Mouse (Mus musculus) lung, embryonic 16.5 days (tissue): ENCODE measurements at regions not wholly inside any gene's neighbourhood (a gene's known extent, or its start where the extent isn't known, plus 50 kb on each side); places are given as distances from the start of the nearest gene placed in this dataset.
"Not testable (repeated sequence)": the region's sequence is repeated elsewhere in the genome, so short reads cannot be mapped to it uniquely, and the experiment has no call there.

ENCODE experiments used
- ATAC-seq: fragments of 200-750 bp; cut with Nextera tagmentation; 2 replicates; pipeline ENCODE4 v1.8.0; 2017; ENCODE audit warnings: low read depth, mild to moderate bottlenecking, moderate library complexity
- H3K27ac ChIP-seq: fragments of 300-500 bp; sonication (generic); 2 replicates; pipeline ENCODE4 v1.5.1; 2014; ENCODE audit warnings: mild to moderate bottlenecking, control low read depth, low read length
- H3K27me3 ChIP-seq: fragments of 300-500 bp; sonication (generic); 2 replicates; pipeline ENCODE4 v1.6.1; 2014; ENCODE audit warnings: low read depth, low read length, mixed read lengths; ENCODE audit not compliant: control insufficient read depth, insufficient read depth
- H3K36me3 ChIP-seq: fragments of 300-500 bp; sonication (generic); 2 replicates; pipeline ENCODE4 v1.6.1; 2014; ENCODE audit warnings: low read length; ENCODE audit not compliant: control insufficient read depth, insufficient read depth
- H3K4me1 ChIP-seq: fragments of 300-500 bp; sonication (generic); replicated peaks from 2 replicates; pipeline ENCODE4 v1.6.1; 2014; ENCODE audit warnings: low read length, mixed read lengths; ENCODE audit not compliant: control insufficient read depth, insufficient read depth
- H3K4me2 ChIP-seq: fragments of 300-500 bp; sonication (generic); 2 replicates; pipeline ENCODE4 v1.6.1; 2014; ENCODE audit warnings: low read depth, low read length, control low read depth
- H3K4me3 ChIP-seq: fragments of 300-500 bp; sonication (generic); 2 replicates; pipeline ENCODE4 v1.5.1; 2014; ENCODE audit warnings: mild to moderate bottlenecking, low read length, control low read depth
- H3K9ac ChIP-seq: fragments of 300-500 bp; sonication (generic); 2 replicates; pipeline ENCODE4 v1.6.1; 2014; ENCODE audit warnings: low read length, control low read depth
- H3K9me3 ChIP-seq: fragments of 300-500 bp; sonication (generic); 2 replicates; pipeline ENCODE4 v1.6.1; 2016; ENCODE audit warnings: low read length; ENCODE audit not compliant: control insufficient read depth
- WGBS: fragments of 180-500 bp; shearing (Covaris S2); extraction: QIAGEN DNeasy Blood & Tissue Kit; methylation state at CpG from one replicate; pipeline ENCODE4 v1.1.7; 2014; 5-methylcytosine and 5-hydroxymethylcytosine counted together

DNA sequence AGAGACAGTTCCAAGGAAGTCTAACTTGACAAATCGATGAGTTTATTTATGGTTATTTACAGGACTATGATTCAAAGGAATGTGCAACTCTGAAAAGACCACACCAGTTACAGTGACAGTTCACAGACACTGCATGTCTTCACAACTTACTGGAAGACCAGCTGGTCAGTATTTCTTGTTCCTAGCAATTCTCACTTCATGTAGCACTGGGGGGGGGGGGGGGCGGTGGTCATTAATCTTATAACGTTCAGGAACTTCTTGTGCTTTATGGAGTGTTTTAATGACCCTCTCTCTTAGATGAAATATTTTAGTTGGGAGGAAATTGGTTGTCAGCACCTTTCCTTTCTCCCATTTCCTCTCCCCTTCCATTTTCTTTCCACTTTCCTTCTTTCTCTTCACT, 1752.1 kb upstream of the Cntnap5a start:
- Histone ChIP-seq H3K36me3 (no peaks in the 10 kb centered on the region), H3K9me3 (no peaks in the 10 kb centered on the region), H3K4me1 (no peaks in the 10 kb centered on the region), H3K27me3 (no peaks in the 10 kb centered on the region), H3K4me3 (no peak overlapping the region), H3K9ac (no peak overlapping the region), H3K4me2 (no peak overlapping the region), H3K27ac (no peak overlapping the region)
- ATAC-seq = no peak
- 32% methylated on average over 3 of the region's 3 CpGs for WGBS

DNA sequence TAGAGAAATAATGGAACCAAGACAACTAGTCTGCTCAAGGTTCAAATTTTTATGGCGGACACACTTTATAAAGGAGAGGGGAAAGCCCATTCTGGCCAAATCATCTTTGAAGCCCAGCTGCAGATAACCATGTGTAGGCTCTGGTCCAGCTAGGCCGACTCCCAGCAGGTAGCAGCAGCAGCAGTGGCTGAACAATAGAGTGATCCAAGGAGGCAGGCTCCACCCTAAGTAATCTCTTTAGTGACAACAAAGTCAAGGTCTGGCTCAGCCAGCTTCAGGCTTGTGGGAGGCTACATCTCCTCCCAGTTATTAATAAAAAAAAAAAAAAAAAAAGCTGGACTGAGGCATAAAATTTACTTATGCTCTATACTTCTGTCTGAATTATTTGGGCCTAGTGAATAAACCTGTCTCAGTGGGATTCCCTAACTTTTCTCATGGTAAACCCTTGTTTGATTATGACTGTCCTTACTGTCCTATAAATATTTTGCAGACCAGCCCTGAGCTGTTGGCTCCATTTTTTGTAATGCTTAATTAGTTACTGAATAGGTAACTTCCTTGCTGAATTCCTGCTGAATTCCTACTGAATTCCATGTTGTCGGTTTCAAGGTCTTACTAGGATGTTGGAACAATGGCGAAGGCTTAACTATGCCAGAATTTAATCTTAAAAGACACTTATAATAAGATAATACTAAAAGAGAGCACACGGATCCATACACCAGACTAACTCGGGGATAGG, 1726.4 kb upstream of the Cntnap5a start:
- Histone ChIP-seq H3K4me2 (no peak overlapping the region), H3K4me1 (no peaks in the 10 kb centered on the region), H3K4me3 (no peak overlapping the region), H3K9ac (no peak overlapping the region), H3K27ac (no peak overlapping the region), H3K9me3 (no peaks in the 10 kb centered on the region), H3K36me3 (no peaks in the 10 kb centered on the region), H3K27me3 (no peaks in the 10 kb centered on the region)
- WGBS = 81% methylated on average over 6 of the region's 6 CpGs
- ATAC-seq = no peak

DNA sequence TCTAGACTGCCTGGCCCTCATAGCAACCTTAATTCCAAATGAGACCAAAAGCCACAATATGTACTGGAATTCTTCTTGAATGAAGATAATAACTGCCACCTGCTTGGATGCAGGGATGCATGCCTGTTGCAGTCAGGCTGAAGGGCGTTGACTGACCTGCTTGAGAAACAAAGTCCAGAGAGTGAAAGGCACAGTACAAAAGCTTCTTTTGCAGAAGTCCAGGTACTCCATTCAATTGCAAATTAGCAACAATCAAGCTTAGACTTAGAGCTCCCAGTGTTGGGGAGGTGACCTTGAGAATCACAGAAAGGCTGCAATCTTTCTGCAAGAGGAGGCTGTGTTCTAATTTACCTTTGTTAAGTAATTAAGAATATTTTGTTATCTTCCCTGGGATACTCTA, 1725.3 kb upstream of the Cntnap5a start:
- H3K9ac ChIP-seq, H3K9me3 ChIP-seq, H3K36me3 ChIP-seq, H3K4me2 ChIP-seq, ATAC-seq, H3K4me1 ChIP-seq, H3K27ac ChIP-seq, H3K27me3 ChIP-seq, H3K4me3 ChIP-seq: not testable (repeated sequence)
- WGBS = 90% methylated on average over 1 of the region's 1 CpGs

DNA sequence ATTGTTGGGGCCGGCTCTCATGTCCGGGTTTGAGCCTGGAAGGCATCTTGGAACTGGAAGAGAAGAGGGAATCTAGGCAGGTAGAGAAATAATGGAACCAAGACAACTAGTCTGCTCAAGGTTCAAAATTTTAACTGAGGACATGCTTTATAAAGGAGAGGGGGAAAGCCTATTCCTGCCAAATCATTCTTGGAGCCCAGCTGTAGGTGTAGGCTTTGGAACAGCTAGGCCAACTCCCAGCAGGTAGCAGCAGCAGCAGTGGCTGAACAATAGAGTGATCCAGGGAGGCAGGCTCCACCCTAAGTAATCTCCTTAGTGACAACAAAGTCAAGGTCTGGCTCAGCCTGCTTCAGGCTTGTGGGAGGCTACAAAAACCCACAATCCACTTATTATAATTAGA, 1720.6 kb upstream of the Cntnap5a start:
- H3K36me3 ChIP-seq, H3K9me3 ChIP-seq, H3K27ac ChIP-seq, H3K9ac ChIP-seq, ATAC-seq, H3K4me1 ChIP-seq, H3K4me2 ChIP-seq, H3K4me3 ChIP-seq, H3K27me3 ChIP-seq: not testable (repeated sequence)
- 45% methylated on average over 2 of the region's 2 CpGs for WGBS

DNA sequence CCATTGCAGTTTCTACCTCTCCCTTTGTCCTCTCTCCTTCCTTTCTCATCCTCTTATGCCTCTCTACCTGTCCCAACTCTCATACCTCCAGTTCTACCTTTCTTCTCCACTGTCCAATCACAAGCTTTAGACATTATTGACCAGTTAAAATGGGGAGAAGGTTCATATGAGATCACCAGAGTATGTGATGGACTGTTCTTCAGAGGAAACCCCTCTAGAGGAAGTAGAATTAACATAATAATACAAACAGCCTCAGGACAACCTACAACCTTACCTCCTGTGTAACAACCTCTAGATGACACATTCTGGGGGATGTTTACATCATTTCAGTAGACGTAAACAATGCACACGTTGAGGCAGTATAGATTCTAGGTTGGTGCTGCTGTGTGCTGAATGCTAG, 1720.1 kb upstream of the Cntnap5a start:
- Histone ChIP-seq H3K4me3 (no peak overlapping the region), H3K9ac (no peak overlapping the region), H3K36me3 (no peaks in the 10 kb centered on the region), H3K9me3 (no peaks in the 10 kb centered on the region), H3K27me3 (no peaks in the 10 kb centered on the region), H3K4me1 (no peaks in the 10 kb centered on the region), H3K27ac (no peak overlapping the region), H3K4me2 (no peak overlapping the region)
- 57% methylated on average over 2 of the region's 2 CpGs for WGBS
- no peak for ATAC-seq

DNA sequence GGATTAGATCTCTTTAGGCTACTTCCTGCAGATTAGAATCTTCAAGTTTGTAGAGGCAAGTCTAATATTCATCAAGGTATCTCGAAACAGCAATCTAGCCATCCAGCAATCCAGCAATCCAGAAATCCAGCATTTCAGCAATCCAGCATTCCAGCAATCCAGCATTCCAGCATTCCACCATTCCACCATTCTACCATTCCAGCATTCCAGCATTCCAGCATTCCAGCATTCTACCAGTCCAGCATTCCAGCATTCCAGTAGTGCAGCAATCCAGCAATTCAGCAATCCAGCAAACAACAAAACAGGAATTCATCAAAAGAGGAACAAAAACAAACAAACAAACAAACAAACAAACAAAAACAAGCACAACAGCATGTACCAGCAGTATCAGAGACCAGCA, 1713.9 kb upstream of the Cntnap5a start:
- H3K4me2 ChIP-seq = no peak overlapping the region
- no peaks in the 10 kb centered on the region for H3K4me1 ChIP-seq
- no peaks in the 10 kb centered on the region for H3K36me3 ChIP-seq
- WGBS = 67% methylated on average over 1 of the region's 1 CpGs
- no peaks in the 10 kb centered on the region for H3K9me3 ChIP-seq
- H3K4me3 ChIP-seq = no peak overlapping the region
- H3K9ac ChIP-seq = no peak overlapping the region
- ATAC-seq = no peak
- no peaks in the 10 kb centered on the region for H3K27me3 ChIP-seq
- H3K27ac ChIP-seq = no peak overlapping the region

DNA sequence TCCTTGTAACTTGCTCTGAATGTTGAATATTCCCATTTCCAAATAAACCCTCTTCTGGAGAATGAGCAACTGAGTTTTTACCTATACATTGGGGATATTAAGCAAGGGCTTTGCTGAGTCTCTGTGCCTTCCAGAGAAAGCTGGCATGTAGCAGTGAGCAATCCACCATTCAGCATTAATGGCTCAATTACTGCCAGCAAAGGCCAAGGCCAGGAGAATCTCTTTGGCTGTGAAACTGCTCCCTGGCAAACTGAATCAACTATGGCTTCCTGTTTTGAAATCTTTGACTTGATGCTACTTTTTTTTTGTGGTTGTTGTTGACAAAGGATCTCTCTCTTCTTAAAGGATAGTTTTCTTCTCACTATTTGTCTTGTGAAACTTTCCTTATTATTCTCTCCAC, 1704.4 kb upstream of the Cntnap5a start:
- Histone ChIP-seq H3K36me3 (no peaks in the 10 kb centered on the region), H3K9ac (no peak overlapping the region), H3K27me3 (no peaks in the 10 kb centered on the region), H3K4me3 (no peak overlapping the region), H3K9me3 (no peaks in the 10 kb centered on the region), H3K4me2 (no peak overlapping the region), H3K4me1 (no peaks in the 10 kb centered on the region), H3K27ac (no peak overlapping the region)
- ATAC-seq = no peak

DNA sequence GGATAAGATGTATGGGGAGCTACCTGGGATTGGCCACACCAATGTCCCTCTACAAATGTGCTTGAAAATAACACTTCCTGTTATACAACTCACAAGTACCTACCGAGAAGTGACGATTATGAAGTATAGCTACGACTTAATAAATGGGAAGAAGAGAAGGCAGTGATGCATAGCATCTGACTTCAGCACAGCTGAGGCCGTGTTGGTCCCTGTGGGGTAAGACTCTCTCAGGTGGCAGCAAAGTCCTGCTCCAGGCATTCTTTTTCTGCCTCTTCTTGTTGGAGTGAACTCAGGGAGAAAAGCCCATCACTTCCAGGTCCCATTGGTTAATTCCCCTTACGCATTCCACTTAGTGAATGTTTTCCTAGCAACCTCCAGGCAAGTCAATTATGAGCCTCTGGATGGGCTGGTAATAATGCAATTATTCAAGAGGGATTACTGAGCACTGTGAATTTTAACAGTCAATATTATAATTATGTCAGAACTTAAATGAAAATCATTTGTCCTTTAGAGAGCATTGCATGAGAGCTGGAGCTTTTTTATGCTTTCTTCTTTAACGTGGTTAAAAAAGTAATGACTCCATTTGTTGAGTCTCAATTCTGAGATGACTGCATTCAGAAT, 1694.8 kb upstream of the Cntnap5a start:
- no peaks in the 10 kb centered on the region for H3K9me3 ChIP-seq
- no peak overlapping the region for H3K9ac ChIP-seq
- H3K27ac ChIP-seq = no peak overlapping the region
- no peaks in the 10 kb centered on the region for H3K36me3 ChIP-seq
- H3K4me2 ChIP-seq = no peak overlapping the region
- H3K27me3 ChIP-seq = no peaks in the 10 kb centered on the region
- no peak overlapping the region for H3K4me3 ChIP-seq
- no peaks in the 10 kb centered on the region for H3K4me1 ChIP-seq
- no peak for ATAC-seq
- WGBS = 80% methylated on average over 6 of the region's 6 CpGs

DNA sequence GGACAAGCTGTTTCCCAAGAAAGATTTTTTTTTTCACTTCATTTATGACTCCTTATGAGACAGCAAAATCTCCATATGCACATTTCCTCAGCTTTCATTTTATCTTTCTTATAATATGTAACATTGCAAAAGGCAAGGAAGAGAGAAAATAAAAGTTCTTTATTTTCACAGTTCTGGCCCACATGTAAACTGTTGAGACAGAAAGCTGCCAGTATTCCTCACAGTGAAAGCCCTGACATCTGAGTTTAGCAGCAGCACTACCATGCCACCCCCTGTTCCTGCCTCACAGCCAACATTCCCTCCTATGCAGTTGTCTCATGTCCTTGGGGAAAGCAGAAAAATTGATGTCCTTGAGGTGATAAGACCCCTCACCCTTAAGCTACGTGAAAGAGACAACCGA, 1692.1 kb upstream of the Cntnap5a start:
- Histone ChIP-seq H3K4me2 (no peak overlapping the region), H3K4me3 (no peak overlapping the region), H3K9me3 (no peaks in the 10 kb centered on the region), H3K27me3 (no peaks in the 10 kb centered on the region), H3K27ac (no peak overlapping the region), H3K4me1 (no peaks in the 10 kb centered on the region), H3K36me3 (no peaks in the 10 kb centered on the region), H3K9ac (no peak overlapping the region)
- 63% methylated on average over 2 of the region's 2 CpGs for WGBS
- no peak for ATAC-seq

DNA sequence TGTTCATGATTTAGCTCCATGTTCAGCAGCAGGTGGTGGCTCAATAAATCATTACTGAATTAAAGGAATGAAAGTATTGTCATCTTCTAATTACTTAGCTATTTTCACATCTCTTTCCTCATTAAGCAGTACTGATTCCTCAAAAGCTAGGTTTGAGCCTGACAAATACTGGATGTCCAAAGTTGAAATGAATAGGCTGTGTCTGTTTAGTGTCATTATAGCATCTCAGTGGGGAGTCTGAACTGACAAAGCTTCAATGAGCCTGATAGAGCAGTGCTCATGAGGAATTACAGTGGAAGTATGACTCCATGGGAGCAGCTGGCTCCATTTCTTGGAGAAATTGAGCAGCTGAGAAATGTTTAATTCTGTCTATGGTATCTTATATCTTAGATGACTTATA, 1646.7 kb upstream of the Cntnap5a start:
- Histone ChIP-seq H3K9me3 (no peaks in the 10 kb centered on the region), H3K4me2 (no peak overlapping the region), H3K36me3 (no peaks in the 10 kb centered on the region), H3K27me3 (no peaks in the 10 kb centered on the region), H3K27ac (no peak overlapping the region), H3K9ac (no peak overlapping the region), H3K4me1 (no peaks in the 10 kb centered on the region), H3K4me3 (no peak overlapping the region)
- no peak for ATAC-seq
